Mouse (Mus musculus): Measurements from ENCODE around the gene Mamstr.
"Not testable (repeated sequence)": the region's sequence is repeated elsewhere in the genome, so short reads cannot be mapped to it uniquely, and the experiment has no call there.

DNA sequence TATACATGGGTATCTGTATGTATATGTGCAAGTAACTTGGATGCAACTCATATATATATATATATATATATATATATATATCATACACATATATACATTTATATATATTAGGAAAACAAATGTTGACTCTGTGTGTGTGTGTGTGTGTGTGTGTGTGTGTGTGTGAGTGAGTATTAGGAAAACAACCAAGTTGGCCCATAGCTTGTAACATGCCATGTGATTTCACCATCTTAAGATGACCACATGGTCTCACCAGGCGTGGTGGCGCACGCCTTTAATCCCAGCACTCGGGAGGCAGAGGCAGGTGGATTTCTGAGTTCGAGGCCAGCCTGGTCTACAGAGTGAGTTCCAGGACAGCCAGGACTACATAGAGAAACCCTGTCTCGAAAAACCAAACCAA lies 21.9 kb downstream of the Mamstr start:
- TF ChIP-seq GATA1 (IDR thresholded peaks at IDR 0.05; ENCODE audit: borderline replicate concordance, low read length); FLI1 (IDR thresholded peaks at IDR 0.05; ENCODE audit: low read length): not testable (repeated sequence)
